Mouse (Mus musculus) hindbrain, embryonic 10.5 days (tissue): ENCODE measurements around the gene Aox1. TPM values are rescaled to one million over a fixed set of nuclear protein-coding genes. Genes with fewer than 3 reads are reported as not detected.

Source experiments
- DNase-seq: peaks from one replicate; pipeline ENCODE4 v3.0.0-alpha.2; 2017; ENCODE audit warnings: low spot score
- H3K27ac ChIP-seq: fragments of 300-500 bp; sonication (generic); 2 replicates; pipeline ENCODE4 v1.5.1; 2016; ENCODE audit warnings: mild to moderate bottlenecking, moderate library complexity
- H3K27me3 ChIP-seq: fragments of 300-500 bp; sonication (generic); 2 replicates; pipeline ENCODE4 v1.6.1; 2016; ENCODE audit warnings: mild to moderate bottlenecking; ENCODE audit not compliant: poor library complexity, insufficient read depth, severe bottlenecking
- H3K36me3 ChIP-seq: fragments of 300-500 bp; sonication (generic); 2 replicates; pipeline ENCODE4 v1.6.1; 2016; ENCODE audit warnings: mild to moderate bottlenecking, moderate library complexity
- H3K4me1 ChIP-seq: fragments of 300-500 bp; sonication (generic); replicated peaks from 2 replicates; pipeline ENCODE4 v1.6.1; 2016; ENCODE audit warnings: mild to moderate bottlenecking
- H3K4me3 ChIP-seq: fragments of 300-500 bp; sonication (generic); 2 replicates; pipeline ENCODE4 v1.5.1; 2016; ENCODE audit warnings: mild to moderate bottlenecking, moderate library complexity
- H3K9me3 ChIP-seq: fragments of 300-500 bp; sonication (generic); 2 replicates; pipeline ENCODE4 v1.6.1; 2016; ENCODE audit warnings: mild to moderate bottlenecking, moderate library complexity
- WGBS: fragments of 180-500 bp; shearing (Covaris S2); methylation state at CpG from one replicate; pipeline ENCODE4 v1.1.7; 2016; 5-methylcytosine and 5-hydroxymethylcytosine counted together
- polyA plus RNA-seq: library from polyadenylated mRNA; unstranded; fragments of >200 nt; fragmentation: Nextera tagmentation; extraction: Ambion mirVana; gene quantifications from 2 replicates; pipeline ENCODE4 v1.2.1, GENCODE M21; 2016

The Aox1 gene
- polyA plus RNA-seq, 1 experiment from 2014 or later, result 0.03 TPM

DNA sequence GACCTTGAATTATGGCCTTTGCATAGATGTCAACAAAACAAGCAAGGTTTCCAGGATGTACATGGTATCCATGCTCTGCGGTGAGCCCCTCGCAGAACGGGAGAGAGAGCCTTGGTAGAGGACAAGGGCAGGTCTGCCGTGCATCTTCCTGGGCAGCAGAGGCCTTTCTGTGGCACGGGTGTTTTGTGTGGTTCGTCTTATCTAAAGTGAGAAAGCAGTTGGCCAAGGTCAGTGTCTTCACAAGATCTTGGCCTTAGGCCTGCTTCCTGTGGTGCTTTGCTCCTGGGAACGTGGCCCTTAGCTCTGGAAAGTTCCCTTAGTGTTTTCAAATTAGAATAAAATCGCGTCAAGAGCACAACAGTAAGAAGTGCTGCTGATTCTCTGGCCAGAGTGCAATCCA is 41.3 kb downstream of the Aox1 start:
- DNase-seq, result no peak
- peaks cover 7% of the 10 kb centered on the region; the same call in 1 of the 2 replicates for H3K4me1 ChIP-seq
- no peaks in the 10 kb centered on the region for H3K9me3 ChIP-seq
- H3K27me3 ChIP-seq, result no peaks in the 10 kb centered on the region
- no peak overlapping the region for H3K4me3 ChIP-seq
- H3K36me3 ChIP-seq, result no peaks in the 10 kb centered on the region
- H3K27ac ChIP-seq, result no peak overlapping the region
- 88% methylated on average over 9 of the region's 9 CpGs for WGBS

- Histone ChIP-seq H3K27me3 (no peaks in the 10 kb centered on the region), H3K4me3 (no peak overlapping the region), H3K27ac (no peak overlapping the region), H3K9me3 (no peaks in the 10 kb centered on the region), H3K36me3 (no peaks in the 10 kb centered on the region), H3K4me1 (peaks cover 7% of the 10 kb centered on the region; the same call in 1 of the 2 replicates)
- DNase-seq, result no peak
- WGBS, result 96% methylated on average over 1 of the region's 1 CpGs
Observed at GRCm38 (mm10) chr1:58071509-58071908, 41.8 kb downstream of the Aox1 start.

DNA sequence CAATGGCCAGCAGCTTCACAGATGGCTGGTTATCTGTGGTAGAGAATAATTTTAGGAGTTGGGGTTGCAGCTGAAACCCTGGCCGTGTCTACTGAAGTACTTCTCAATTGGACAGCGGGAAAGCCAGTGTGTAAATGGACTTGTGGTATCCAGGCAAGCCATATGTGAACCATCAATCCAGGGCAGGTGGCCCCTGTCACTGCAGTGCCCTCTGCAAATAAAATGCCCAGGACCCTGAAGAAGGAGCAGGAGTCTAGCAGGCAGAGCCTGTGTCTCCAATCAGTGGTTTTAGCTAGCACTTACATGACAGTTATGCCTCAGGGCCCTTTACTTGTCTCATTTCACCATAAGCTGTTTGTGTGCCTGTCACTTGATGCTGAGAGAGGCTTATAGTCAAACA is 42.7 kb downstream of the Aox1 start:
- Histone ChIP-seq H3K36me3 (no peaks in the 10 kb centered on the region), H3K4me3 (no peak overlapping the region), H3K4me1 (peaks cover 7% of the 10 kb centered on the region; the same call in 1 of the 2 replicates), H3K27me3 (no peaks in the 10 kb centered on the region), H3K27ac (no peak overlapping the region), H3K9me3 (no peaks in the 10 kb centered on the region)
- no peak for DNase-seq
- WGBS, result 79% methylated on average over 2 of the region's 2 CpGs

DNA sequence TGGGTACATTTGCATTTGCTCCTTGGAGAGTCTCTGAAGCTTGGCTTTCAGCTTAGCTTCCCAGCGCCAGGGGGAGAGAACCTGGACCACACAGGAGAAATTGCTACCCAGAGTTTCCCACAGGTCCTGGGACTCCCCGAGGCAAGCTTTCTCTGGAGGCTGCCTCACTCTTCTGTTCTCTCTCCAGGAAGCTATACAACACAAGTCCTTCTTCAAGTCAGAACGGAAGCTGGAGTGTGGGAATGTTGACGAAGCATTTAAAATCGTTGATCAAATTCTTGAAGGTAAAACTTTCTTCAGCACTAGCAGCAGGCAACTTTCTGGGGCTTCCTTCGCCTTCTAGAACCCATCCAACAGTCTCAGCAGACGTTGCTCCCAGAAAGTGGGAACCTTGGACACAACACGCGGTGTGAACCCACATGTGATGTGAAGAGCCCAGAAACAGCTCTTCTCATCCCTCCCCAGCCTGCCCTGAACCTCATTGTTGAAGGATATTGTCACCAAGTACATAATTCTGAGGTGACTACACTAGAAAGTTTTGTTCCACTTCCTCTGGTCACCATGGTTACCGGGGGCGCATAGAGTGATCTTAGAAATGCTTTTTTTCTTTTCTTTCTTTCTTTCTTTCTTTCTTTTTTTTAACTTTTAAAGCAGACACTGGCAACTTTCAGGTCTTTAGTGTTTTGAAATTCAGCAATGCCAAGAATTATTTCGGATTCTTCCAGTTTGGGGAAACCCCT is 43.4 kb downstream of the Aox1 start:
- H3K4me3 ChIP-seq, result no peak overlapping the region
- H3K27ac ChIP-seq, result no peak overlapping the region

DNA sequence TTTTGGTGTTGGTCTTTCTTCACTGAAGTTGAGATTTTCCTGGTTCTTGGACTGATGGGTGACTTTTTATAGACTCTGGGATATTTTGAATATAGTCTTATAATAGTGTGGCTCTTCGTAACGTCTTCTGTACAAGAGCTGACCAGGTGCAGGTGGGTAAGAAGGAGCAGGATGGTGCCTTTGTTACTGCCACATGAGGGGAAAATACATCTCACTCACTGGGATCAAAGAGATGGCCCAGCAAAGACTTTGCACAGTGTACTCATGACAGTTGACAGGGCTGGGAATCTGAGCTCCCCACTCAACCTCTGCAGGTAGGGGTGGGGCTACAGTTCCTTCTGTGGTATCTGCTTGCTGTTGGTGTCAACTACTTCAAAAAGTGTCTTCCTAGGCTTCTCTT is 44.5 kb downstream of the Aox1 start:
- Histone ChIP-seq H3K4me3 (no peak overlapping the region), H3K27ac (no peak overlapping the region), H3K36me3 (no peaks in the 10 kb centered on the region), H3K4me1 (peaks cover 7% of the 10 kb centered on the region; the same call in 1 of the 2 replicates), H3K9me3 (no peaks in the 10 kb centered on the region), H3K27me3 (no peaks in the 10 kb centered on the region)
- no peak for DNase-seq
- WGBS, result 93% methylated on average over 2 of the region's 2 CpGs

More for the DNA sequence above, 43.4 kb downstream of the Aox1 start:
- Histone ChIP-seq H3K36me3 (no peaks in the 10 kb centered on the region), H3K27me3 (no peaks in the 10 kb centered on the region), H3K4me1 (peaks cover 7% of the 10 kb centered on the region; the same call in 1 of the 2 replicates), H3K9me3 (no peaks in the 10 kb centered on the region)
- DNase-seq, result no peak
- 84% methylated on average over 12 of the region's 12 CpGs for WGBS

DNA sequence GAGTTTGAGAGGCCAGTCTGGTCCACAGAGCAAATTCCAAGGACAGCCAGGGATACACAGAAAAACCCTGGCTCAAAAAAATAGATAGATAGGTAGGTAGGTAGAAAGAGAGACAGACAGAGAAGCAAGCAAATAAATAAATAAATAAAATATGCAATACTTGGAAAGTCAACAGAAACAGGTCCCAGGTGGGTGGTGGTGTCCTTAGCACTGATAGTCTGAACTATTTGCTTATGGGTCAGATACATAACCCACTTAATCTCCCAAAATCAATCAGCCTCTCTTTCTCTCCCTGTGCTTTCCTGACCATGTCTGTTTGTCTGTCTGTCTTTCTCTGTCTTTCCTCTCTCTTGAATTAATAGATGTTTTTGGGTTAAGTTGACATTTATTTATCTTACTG is 48.2 kb downstream of the Aox1 start:
- no peaks in the 10 kb centered on the region for H3K36me3 ChIP-seq
- H3K4me1 ChIP-seq, result peaks cover 5% of the 10 kb centered on the region; the same call in 1 of the 2 replicates
- no peak overlapping the region for H3K4me3 ChIP-seq
- H3K9me3 ChIP-seq, result no peaks in the 10 kb centered on the region
- no peak overlapping the region for H3K27ac ChIP-seq
- no peaks in the 10 kb centered on the region for H3K27me3 ChIP-seq
- DNase-seq, result no peak

GRCm38 (mm10) chr1:58078390-58078789 is 48.7 kb downstream of the Aox1 start:
- no peak overlapping the region for H3K4me3 ChIP-seq
- H3K27ac ChIP-seq, result no peak overlapping the region
- no peaks in the 10 kb centered on the region for H3K36me3 ChIP-seq
- H3K9me3 ChIP-seq, result no peaks in the 10 kb centered on the region
- H3K27me3 ChIP-seq, result no peaks in the 10 kb centered on the region
- WGBS, result 95% methylated on average over 7 of the region's 7 CpGs
- no peak for DNase-seq
- H3K4me1 ChIP-seq, result peaks cover under 1% of the 10 kb centered on the region; the same call in 1 of the 2 replicates

DNA sequence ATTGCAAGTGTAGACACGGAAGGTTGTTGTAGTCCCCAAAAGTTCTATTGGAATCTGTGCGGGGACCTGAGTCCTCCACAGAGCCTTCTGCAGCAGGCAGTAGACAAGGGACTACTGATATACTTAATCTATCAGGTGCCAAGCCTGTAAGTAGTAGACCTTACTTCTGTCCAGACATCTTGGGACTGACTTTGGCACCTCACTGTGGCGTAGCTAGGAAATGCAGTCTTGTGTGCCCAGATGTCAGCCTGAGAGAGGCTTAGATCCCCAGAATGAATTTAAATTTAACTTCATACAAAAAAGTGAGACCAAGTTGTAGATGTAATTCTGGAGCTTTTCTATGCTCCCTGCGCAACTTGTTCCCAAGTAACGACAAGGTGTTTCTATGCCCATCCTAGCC is 50.0 kb downstream of the Aox1 start:
- DNase-seq, result no peak
- H3K4me1 ChIP-seq, result no peaks in the 10 kb centered on the region
- no peaks in the 10 kb centered on the region for H3K27me3 ChIP-seq
- H3K27ac ChIP-seq, result no peak overlapping the region
- 88% methylated on average over 5 of the region's 5 CpGs for WGBS
- no peaks in the 10 kb centered on the region for H3K9me3 ChIP-seq
- H3K4me3 ChIP-seq, result no peak overlapping the region
- H3K36me3 ChIP-seq, result no peaks in the 10 kb centered on the region

DNA sequence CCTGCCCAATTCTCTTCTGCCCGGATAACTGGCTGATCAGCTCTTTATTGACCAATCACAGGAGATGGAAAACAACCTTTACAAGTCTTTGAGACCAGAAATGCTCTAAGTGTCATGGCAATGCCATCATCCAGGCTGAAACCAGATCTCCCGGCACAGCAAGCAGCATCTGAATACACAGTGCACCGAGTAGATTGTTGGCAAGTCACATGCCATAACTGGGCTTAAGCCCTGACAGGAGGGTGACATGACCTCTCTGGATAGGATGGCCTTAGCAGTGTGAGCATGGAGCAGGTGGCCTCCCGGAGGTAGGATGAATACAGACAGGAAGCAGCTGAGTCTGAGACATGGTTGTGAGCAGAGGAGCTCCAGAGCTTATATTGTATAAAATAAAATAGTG is 50.7 kb downstream of the Aox1 start:
- Histone ChIP-seq H3K4me1 (no peaks in the 10 kb centered on the region), H3K27me3 (no peaks in the 10 kb centered on the region), H3K36me3 (no peaks in the 10 kb centered on the region), H3K4me3 (no peak overlapping the region), H3K9me3 (no peaks in the 10 kb centered on the region), H3K27ac (no peak overlapping the region)
- 87% methylated on average over 4 of the region's 4 CpGs for WGBS
- DNase-seq, result no peak

GRCm38 (mm10) chr1:58081356-58081755 is 51.6 kb downstream of the Aox1 start:
- no peaks in the 10 kb centered on the region for H3K4me1 ChIP-seq
- H3K27ac ChIP-seq, result no peak overlapping the region
- no peaks in the 10 kb centered on the region for H3K9me3 ChIP-seq
- H3K36me3 ChIP-seq, result no peaks in the 10 kb centered on the region
- WGBS, result 88% methylated on average over 5 of the region's 5 CpGs
- DNase-seq, result no peak
- no peak overlapping the region for H3K4me3 ChIP-seq
- H3K27me3 ChIP-seq, result no peaks in the 10 kb centered on the region

- H3K27me3 ChIP-seq, result no peaks in the 10 kb centered on the region
- H3K36me3 ChIP-seq, result no peaks in the 10 kb centered on the region
- H3K27ac ChIP-seq, result no peak overlapping the region
- H3K9me3 ChIP-seq, result no peaks in the 10 kb centered on the region
- H3K4me3 ChIP-seq, result no peak overlapping the region
- no peak for DNase-seq
- WGBS, result 67% methylated on average over 5 of the region's 5 CpGs
- no peaks in the 10 kb centered on the region for H3K4me1 ChIP-seq
Observed at GRCm38 (mm10) chr1:58089316-58089715, 59.6 kb downstream of the Aox1 start.

DNA sequence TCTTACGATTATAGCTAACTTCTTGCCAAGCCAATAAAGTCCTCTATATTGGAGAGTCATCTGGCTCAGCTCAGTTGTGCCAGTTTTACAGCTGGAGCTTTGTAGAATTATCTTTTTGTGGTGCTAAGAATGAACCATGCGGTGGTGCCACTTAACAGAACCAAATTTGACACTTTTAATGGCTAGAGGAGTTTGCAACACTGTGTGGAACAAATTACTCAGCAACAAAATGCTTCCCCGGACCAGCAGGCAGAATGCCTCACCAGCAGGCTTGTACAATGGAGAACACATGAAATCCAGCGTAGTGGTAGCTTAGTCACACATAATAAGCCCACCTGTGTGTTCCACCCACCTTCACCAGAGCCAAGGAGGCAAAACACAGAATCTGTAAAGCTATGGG is 60.5 kb downstream of the Aox1 start:
- Histone ChIP-seq H3K4me1 (no peaks in the 10 kb centered on the region), H3K9me3 (no peaks in the 10 kb centered on the region), H3K27ac (no peak overlapping the region), H3K27me3 (no peaks in the 10 kb centered on the region), H3K36me3 (no peaks in the 10 kb centered on the region), H3K4me3 (no peak overlapping the region)
- DNase-seq, result no peak
- WGBS, result 82% methylated on average over 4 of the region's 4 CpGs

DNA sequence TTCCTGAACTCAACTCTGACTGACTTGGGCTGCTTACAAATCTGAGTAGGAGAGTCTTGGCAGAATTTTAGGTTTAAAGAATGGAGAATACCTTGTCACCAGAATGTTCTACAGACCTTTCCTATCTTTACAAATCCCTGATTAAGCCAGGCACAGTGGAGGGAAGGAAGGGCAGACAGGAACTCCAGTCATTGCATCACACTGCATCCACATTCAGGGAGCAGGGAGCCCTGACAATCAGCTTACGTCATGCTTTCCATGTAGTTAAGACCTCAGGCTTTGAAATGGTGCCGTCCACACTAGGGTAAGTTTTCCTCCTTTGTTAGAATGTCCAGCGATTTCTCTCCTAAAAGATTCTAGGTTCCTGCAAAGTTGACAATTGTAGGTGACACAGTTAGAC is 61.5 kb downstream of the Aox1 start:
- DNase-seq, result no peak
- Histone ChIP-seq H3K27ac (no peak overlapping the region), H3K4me3 (no peak overlapping the region), H3K36me3 (no peaks in the 10 kb centered on the region), H3K27me3 (no peaks in the 10 kb centered on the region), H3K4me1 (no peaks in the 10 kb centered on the region), H3K9me3 (no peaks in the 10 kb centered on the region)
- WGBS, result 79% methylated on average over 3 of the region's 3 CpGs
